Mouse (Mus musculus): ENCODE data around the gene Dleu7. TPM values are rescaled to one million over a fixed set of nuclear protein-coding genes. Genes with fewer than 3 reads are reported as not detected.
A peak's percentile ranks its signal among the peaks of the same experiment; 100 is the strongest.

The Dleu7 gene
- polyA plus RNA-seq, 1 experiment from 2014 or later = 0.81 TPM

DNA sequence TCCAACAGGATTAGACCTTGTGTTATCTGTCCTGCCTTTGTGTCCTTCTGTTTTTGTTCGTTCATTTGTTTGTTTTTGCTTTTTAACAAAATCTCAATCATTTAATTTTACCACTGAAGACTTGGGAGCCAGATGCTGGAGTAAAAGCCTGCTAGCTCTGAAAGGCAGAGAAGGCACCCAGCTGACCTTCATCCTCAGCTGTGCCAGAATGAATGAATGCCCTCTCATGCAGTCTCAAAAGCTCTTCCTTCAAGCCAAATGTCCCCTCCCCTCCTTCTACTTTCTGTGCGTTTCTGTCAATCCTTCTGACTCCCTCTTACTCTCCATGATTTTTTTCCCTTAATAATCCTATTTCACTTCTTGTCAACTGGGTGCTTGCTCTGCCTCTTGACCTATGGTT, 34.3 kb upstream of the Dleu7 start:
- no peak for ATAC-seq (replicated peaks; ENCODE audit: extremely low read depth, insufficient read depth, low FRiP score)
- H3K4me3 ChIP-seq (ENCODE audit: low read length) = no peak overlapping the region
- H3K9ac ChIP-seq (ENCODE audit: low read length) = no peak overlapping the region
- H3K4me2 ChIP-seq (ENCODE audit: low read depth, low read length) = no peak overlapping the region
- no peaks in the 10 kb centered on the region for H3K9me3 ChIP-seq (replicated peaks; ENCODE audit: control insufficient read depth, low read length)
- H3K27me3 ChIP-seq (ENCODE audit: control insufficient read depth, insufficient read depth, low read length) = no peaks in the 10 kb centered on the region
- H3K27ac ChIP-seq (ENCODE audit: low read length) = no peak overlapping the region
- WGBS = 28% methylated on average over 2 of the region's 2 CpGs
- H3K4me1 ChIP-seq (ENCODE audit: control insufficient read depth, insufficient read depth, low read length) = peaks cover 5% of the 10 kb centered on the region; the same call in 1 of the 2 replicates
- no peaks in the 10 kb centered on the region for H3K36me3 ChIP-seq (ENCODE audit: control insufficient read depth, insufficient read depth)

DNA sequence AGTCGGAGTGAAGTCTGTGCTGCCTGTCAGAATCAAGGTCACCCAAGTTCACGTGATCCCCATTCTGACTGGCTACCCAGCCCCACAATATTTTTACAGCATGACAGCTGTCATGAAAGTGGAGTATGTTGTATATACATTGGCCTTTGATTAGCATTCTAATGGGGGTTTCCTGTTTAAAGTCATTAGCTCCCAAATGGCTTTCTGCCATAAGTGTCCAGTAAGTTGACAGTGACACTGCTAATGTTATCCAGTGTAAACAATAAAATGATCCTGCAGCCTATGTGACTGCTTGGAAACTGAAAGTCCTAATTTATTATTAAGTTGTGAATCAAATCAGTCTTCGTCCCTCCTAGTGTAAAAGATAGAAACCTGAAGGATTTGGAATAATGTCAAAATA, 33.2 kb upstream of the Dleu7 start:
- H3K4me1 ChIP-seq (ENCODE audit: control insufficient read depth, insufficient read depth, low read length) = no peaks in the 10 kb centered on the region
- no peak for ATAC-seq (replicated peaks; ENCODE audit: extremely low read depth, insufficient read depth, low FRiP score)
- no peaks in the 10 kb centered on the region for H3K27me3 ChIP-seq (ENCODE audit: control insufficient read depth, insufficient read depth, low read length)
- H3K9me3 ChIP-seq (replicated peaks; ENCODE audit: control insufficient read depth, low read length) = no peaks in the 10 kb centered on the region
- H3K4me3 ChIP-seq (ENCODE audit: low read length) = no peak overlapping the region
- H3K9ac ChIP-seq (ENCODE audit: low read length) = no peak overlapping the region
- H3K36me3 ChIP-seq (ENCODE audit: control insufficient read depth, insufficient read depth) = no peaks in the 10 kb centered on the region
- H3K27ac ChIP-seq (ENCODE audit: low read length) = no peak overlapping the region
- H3K4me2 ChIP-seq (ENCODE audit: low read depth, low read length) = no peak overlapping the region
- 65% methylated on average over 3 of the region's 3 CpGs for WGBS

DNA sequence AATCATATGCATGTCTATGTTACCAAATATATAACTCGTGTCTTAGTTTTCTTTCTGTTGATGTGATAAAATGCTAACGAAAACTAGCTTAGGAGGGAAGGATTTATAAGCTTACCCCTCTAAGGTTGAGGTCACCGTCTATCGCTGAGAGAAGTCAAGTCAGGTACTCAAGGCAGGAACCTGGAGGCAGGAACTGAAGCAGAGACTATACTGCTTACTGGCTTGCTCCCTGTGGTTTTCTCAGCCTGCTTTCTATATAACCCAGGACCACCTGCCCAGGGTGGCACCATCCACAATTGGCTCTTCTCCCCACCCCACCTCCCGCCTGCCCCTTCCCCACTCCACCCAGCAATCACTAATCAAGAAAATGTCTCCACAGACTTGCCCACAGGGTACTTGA, 32.1 kb upstream of the Dleu7 start:
- no peak overlapping the region for H3K4me3 ChIP-seq (ENCODE audit: low read length)
- H3K9me3 ChIP-seq (replicated peaks; ENCODE audit: control insufficient read depth, low read length) = no peaks in the 10 kb centered on the region
- no peak overlapping the region for H3K4me2 ChIP-seq (ENCODE audit: low read depth, low read length)
- no peak for ATAC-seq (replicated peaks; ENCODE audit: extremely low read depth, insufficient read depth, low FRiP score)
- no peaks in the 10 kb centered on the region for H3K27me3 ChIP-seq (ENCODE audit: control insufficient read depth, insufficient read depth, low read length)
- no peak overlapping the region for H3K9ac ChIP-seq (ENCODE audit: low read length)
- H3K4me1 ChIP-seq (ENCODE audit: control insufficient read depth, insufficient read depth, low read length) = no peaks in the 10 kb centered on the region
- H3K27ac ChIP-seq (ENCODE audit: low read length) = no peak overlapping the region
- 83% methylated on average over 5 of the region's 5 CpGs for WGBS
- H3K36me3 ChIP-seq (ENCODE audit: control insufficient read depth, insufficient read depth) = no peaks in the 10 kb centered on the region

DNA sequence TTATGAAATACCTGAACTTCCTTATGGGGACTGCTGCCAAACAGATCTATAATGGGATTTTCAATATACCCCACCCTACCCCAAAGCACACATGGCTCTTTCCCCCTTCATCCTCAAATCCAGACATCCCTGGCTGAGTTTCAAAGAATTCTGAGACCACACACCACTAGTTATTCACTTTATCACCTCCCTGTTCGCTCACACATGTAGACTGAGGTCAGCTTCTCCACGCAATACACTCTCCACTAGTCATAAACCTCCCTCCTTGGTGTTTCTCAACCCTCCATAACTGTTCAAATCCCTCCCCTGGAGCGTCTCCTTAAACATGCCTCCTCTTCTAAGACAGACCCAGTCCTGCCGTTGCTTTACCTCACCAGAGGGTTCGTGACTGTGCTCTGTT, 30.6 kb upstream of the Dleu7 start:
- Histone ChIP-seq H3K4me1 (ENCODE audit: control insufficient read depth, insufficient read depth, low read length) (no peaks in the 10 kb centered on the region), H3K9me3 (replicated peaks; ENCODE audit: control insufficient read depth, low read length) (no peaks in the 10 kb centered on the region), H3K27me3 (ENCODE audit: control insufficient read depth, insufficient read depth, low read length) (no peaks in the 10 kb centered on the region), H3K4me2 (ENCODE audit: low read depth, low read length) (no peak overlapping the region), H3K27ac (ENCODE audit: low read length) (no peak overlapping the region), H3K9ac (ENCODE audit: low read length) (no peak overlapping the region), H3K36me3 (ENCODE audit: control insufficient read depth, insufficient read depth) (no peaks in the 10 kb centered on the region), H3K4me3 (ENCODE audit: low read length) (no peak overlapping the region)
- no peak for ATAC-seq (replicated peaks; ENCODE audit: extremely low read depth, insufficient read depth, low FRiP score)
- 76% methylated on average over 5 of the region's 5 CpGs for WGBS

DNA sequence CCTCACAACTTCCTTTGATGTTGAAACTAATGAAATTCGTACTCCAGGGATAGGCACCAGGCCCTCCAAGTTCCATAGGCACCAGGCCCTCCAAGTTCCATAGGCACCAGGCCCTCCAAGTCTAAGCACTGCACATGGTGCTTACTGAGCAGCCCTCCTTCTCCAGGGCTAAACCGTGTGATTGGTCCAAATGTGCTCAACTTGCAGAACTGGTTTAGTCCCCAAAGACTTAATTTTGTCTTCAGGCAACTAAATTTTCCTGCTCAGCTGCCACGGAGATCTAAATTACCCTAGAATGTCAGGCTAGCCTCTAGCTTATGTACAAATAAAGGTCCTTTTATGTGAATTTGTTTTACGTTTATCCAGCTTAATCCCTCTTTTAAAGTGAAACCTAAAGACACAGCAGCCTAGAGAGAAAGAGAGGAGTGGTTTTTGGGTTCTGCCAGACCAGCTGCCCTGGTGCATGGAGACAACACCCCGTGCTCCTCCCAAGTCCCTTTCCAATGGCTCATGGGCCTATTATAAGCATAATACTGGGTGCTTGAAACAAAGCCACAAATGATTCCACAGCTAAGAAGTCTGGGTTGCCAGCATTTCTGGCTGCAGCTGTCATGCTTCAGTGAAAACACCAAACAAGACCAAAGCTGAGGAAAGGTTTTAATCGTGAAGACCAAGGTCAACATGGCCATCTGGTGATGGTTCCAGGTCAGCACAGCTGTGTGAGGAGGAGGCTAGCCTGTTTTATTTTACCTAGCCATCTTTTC, 29.9 kb upstream of the Dleu7 start:
- no peaks in the 10 kb centered on the region for H3K27me3 ChIP-seq (ENCODE audit: control insufficient read depth, insufficient read depth, low read length)
- no peak for ATAC-seq (replicated peaks; ENCODE audit: extremely low read depth, insufficient read depth, low FRiP score)
- no peak overlapping the region for H3K4me2 ChIP-seq (ENCODE audit: low read depth, low read length)
- H3K4me1 ChIP-seq (ENCODE audit: control insufficient read depth, insufficient read depth, low read length) = no peaks in the 10 kb centered on the region
- H3K4me3 ChIP-seq (ENCODE audit: low read length) = no peak overlapping the region
- H3K9me3 ChIP-seq (replicated peaks; ENCODE audit: control insufficient read depth, low read length) = no peaks in the 10 kb centered on the region
- no peaks in the 10 kb centered on the region for H3K36me3 ChIP-seq (ENCODE audit: control insufficient read depth, insufficient read depth)
- H3K9ac ChIP-seq (ENCODE audit: low read length) = no peak overlapping the region
- WGBS = 50% methylated on average over 6 of the region's 6 CpGs
- H3K27ac ChIP-seq (ENCODE audit: low read length) = no peak overlapping the region

DNA sequence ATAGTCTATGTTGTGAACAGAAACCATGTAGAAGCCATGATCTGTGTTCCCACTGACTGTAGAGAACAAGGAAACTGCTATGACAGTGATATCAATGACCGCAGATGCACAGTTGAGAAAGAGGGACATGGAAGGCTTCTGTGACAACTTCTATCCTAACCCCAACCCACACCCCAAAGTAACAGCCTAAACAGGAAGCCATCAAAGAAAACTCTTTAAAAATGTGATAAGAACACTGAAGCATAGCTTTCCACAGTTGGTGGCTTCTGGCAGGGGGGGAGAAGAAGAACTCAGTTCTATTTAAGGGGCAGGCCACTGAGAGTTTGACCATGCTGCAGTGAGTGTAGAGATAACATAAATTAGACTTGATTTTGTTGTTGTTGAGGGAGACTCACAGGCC, 18.8 kb upstream of the Dleu7 start:
- H3K9me3 ChIP-seq (replicated peaks; ENCODE audit: control insufficient read depth, low read length) = no peaks in the 10 kb centered on the region
- no peak overlapping the region for H3K4me2 ChIP-seq (ENCODE audit: low read depth, low read length)
- no peak overlapping the region for H3K27ac ChIP-seq (ENCODE audit: low read length)
- no peak for ATAC-seq (replicated peaks; ENCODE audit: extremely low read depth, insufficient read depth, low FRiP score)
- no peak overlapping the region for H3K9ac ChIP-seq (ENCODE audit: low read length)
- no peak overlapping the region for H3K4me3 ChIP-seq (ENCODE audit: low read length)
- 68% methylated on average over 1 of the region's 1 CpGs for WGBS
- H3K4me1 ChIP-seq (ENCODE audit: control insufficient read depth, insufficient read depth, low read length) = peaks cover 23% of the 10 kb centered on the region
- no peaks in the 10 kb centered on the region for H3K36me3 ChIP-seq (ENCODE audit: control insufficient read depth, insufficient read depth)
- no peaks in the 10 kb centered on the region for H3K27me3 ChIP-seq (ENCODE audit: control insufficient read depth, insufficient read depth, low read length)

DNA sequence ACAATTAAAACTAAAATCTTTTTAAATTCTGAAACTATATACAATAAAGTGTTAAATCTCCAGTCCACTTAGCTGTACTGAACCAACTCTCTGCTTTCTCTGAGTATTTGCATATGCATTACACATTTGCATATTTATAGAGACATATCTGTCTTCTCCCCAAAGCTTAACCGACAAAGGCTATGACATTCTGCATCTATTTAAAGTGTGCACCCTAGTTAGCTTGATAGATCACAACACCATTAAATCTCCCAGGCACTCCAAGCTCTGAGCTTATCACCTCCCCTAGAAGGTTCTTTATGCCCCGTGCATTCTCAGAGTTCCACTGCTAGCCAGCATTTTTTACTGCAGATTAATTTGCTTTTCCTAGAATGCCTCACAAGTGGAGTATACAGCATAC, 16.2 kb upstream of the Dleu7 start:
- Histone ChIP-seq H3K27ac (ENCODE audit: low read length) (peak overlapping the region; percentile 79), H3K4me3 (ENCODE audit: low read length) (no peak overlapping the region), H3K36me3 (ENCODE audit: control insufficient read depth, insufficient read depth) (no peaks in the 10 kb centered on the region), H3K4me1 (ENCODE audit: control insufficient read depth, insufficient read depth, low read length) (peaks cover 23% of the 10 kb centered on the region), H3K4me2 (ENCODE audit: low read depth, low read length) (peak overlapping the region; percentile 18; the same call in 1 of the 2 replicates), H3K9me3 (replicated peaks; ENCODE audit: control insufficient read depth, low read length) (no peaks in the 10 kb centered on the region), H3K9ac (ENCODE audit: low read length) (no peak overlapping the region), H3K27me3 (ENCODE audit: control insufficient read depth, insufficient read depth, low read length) (no peaks in the 10 kb centered on the region)
- 23% methylated on average over 2 of the region's 2 CpGs for WGBS
- peak; percentile 81 for ATAC-seq (replicated peaks; ENCODE audit: extremely low read depth, insufficient read depth, low FRiP score)

DNA sequence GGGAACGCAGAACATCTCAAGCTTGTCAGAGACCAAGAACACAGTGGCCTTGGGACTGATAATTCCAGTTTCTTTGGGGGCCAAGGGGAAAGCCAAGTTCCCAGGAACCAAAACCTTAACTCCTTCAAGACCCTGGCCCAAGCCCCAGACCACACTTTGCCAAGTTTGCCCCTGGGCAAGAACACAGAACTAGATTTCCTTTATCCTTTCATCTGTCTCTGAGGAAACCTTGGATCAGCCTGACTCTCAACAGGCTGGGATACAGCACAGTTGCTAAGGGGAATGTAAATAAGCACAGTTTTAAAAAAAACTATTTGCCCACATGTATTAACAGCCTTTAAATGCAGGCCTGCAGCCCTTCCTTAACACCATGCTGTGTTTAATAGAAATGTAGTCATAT, 14.7 kb upstream of the Dleu7 start:
- Histone ChIP-seq H3K36me3 (ENCODE audit: control insufficient read depth, insufficient read depth) (no peaks in the 10 kb centered on the region), H3K4me2 (ENCODE audit: low read depth, low read length) (no peak overlapping the region), H3K9me3 (replicated peaks; ENCODE audit: control insufficient read depth, low read length) (no peaks in the 10 kb centered on the region), H3K27ac (ENCODE audit: low read length) (no peak overlapping the region), H3K4me1 (ENCODE audit: control insufficient read depth, insufficient read depth, low read length) (peaks cover 23% of the 10 kb centered on the region), H3K9ac (ENCODE audit: low read length) (no peak overlapping the region), H3K4me3 (ENCODE audit: low read length) (no peak overlapping the region), H3K27me3 (ENCODE audit: control insufficient read depth, insufficient read depth, low read length) (no peaks in the 10 kb centered on the region)
- ATAC-seq (replicated peaks; ENCODE audit: extremely low read depth, insufficient read depth, low FRiP score) = no peak
- 82% methylated on average over 1 of the region's 1 CpGs for WGBS

DNA sequence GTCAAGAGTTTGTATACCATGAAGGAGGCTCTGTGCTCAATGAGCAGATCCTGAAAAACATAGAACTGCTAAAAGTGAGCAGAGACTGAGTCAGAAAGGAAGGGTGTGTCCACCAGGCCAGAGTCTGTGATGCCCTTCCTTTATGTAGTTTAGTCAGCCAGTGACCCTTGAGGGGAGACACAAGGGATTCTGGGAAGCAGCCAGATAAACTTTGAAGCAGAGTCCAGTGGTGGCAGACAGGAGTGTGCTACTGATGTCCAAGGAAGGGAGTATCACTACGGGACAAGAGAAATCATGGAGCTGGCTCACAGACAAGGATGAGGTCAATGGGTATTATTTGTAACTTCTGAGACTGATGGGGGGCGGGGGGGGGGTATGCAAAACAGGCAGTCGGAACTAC, 7.2 kb upstream of the Dleu7 start:
- 63% methylated on average over 3 of the region's 3 CpGs for WGBS
- no peak overlapping the region for H3K9ac ChIP-seq (ENCODE audit: low read length)
- no peaks in the 10 kb centered on the region for H3K36me3 ChIP-seq (ENCODE audit: control insufficient read depth, insufficient read depth)
- H3K27me3 ChIP-seq (ENCODE audit: control insufficient read depth, insufficient read depth, low read length) = no peaks in the 10 kb centered on the region
- no peaks in the 10 kb centered on the region for H3K4me1 ChIP-seq (ENCODE audit: control insufficient read depth, insufficient read depth, low read length)
- H3K4me3 ChIP-seq (ENCODE audit: low read length) = no peak overlapping the region
- H3K9me3 ChIP-seq (replicated peaks; ENCODE audit: control insufficient read depth, low read length) = no peaks in the 10 kb centered on the region
- H3K4me2 ChIP-seq (ENCODE audit: low read depth, low read length) = no peak overlapping the region
- no peak; the same call in 1 of the 2 replicates for ATAC-seq (replicated peaks; ENCODE audit: extremely low read depth, insufficient read depth, low FRiP score)
- no peak overlapping the region for H3K27ac ChIP-seq (ENCODE audit: low read length)
